Mouse (Mus musculus): Measurements from ENCODE around the gene Gm45902. TPM values are rescaled to one million over a fixed set of nuclear protein-coding genes. Genes with fewer than 3 reads are reported as not detected.

The Gm45902 gene
- total RNA-seq (2021), result 1 to 10 TPM in 1 of 2 experiments, under 1 TPM in 1; 0.91 to 1.0 TPM
- polyA plus RNA-seq (2012; rRNA removed), result 0.61 and 1.2 TPM in 2 replicates
- long read RNA-seq, full-length matches to known transcripts, result 2 of 2 reads
- long read RNA-seq, partial matches to known transcripts, result 0 of 2 reads
- long read RNA-seq, other reads (novel, unspliced or antisense), result 0 of 2 reads

- Histone ChIP-seq H3K27ac (peak within 1 kb of the TSS; percentile 92), H3K4me3 (peak within 1 kb of the TSS; percentile 78), H3K27me3 (ENCODE audit: control insufficient read depth, insufficient read depth, low read length) (no peaks in the 10 kb centered on the region), H3K4me1 (ENCODE audit: control insufficient read depth, insufficient read depth, low read length) (peaks cover 3% of the 10 kb centered on the region; the same call in 1 of the 2 replicates), H3K36me3 (ENCODE audit: control insufficient read depth, insufficient read depth, low read length) (peaks cover 3% of the 10 kb centered on the region; the same call in 1 of the 2 replicates), H3K9ac (ENCODE audit: low read depth, low read length) (peak within 1 kb of the TSS; percentile 84), H3K79me2 (replicated peaks; ENCODE audit: control insufficient read depth, insufficient read depth, low read length) (no peaks in the 10 kb centered on the region)
- WGBS, result 1% methylated on average over 60 of the region's 60 CpGs
- TF ChIP-seq CTCF (IDR thresholded peaks at IDR 0.05) (no peak), EP300 (IDR thresholded peaks at IDR 0.05; ENCODE audit: insufficient read depth, low read depth, low read length) (peak; percentile 36; the same call in 1 of the 2 replicates), POLR2A (IDR thresholded peaks at IDR 0.05; ENCODE audit: insufficient read depth, low read depth, low read length) (peak; percentile 77)
- peak; percentile 92 to 98 for DNase-seq
- intact Hi-C loops (cut with DNase I), result loop anchor here (2.0 kb wide), 1 partner anchor 38 kb away; the partner anchor contains the start of gene Suv39h2
These were observed at the start of gene Gm45902, which contains the start of the genes Hspa14 and Cdnf for GRCm38 (mm10) chr2:3512552-3513454. Gene Gm45902, minus strand, starts transcription at chr2:3512790. Gene Hspa14, minus strand, starts transcription at chr2:3512814. Gene Cdnf, plus strand, starts transcription at chr2:3513030.

DNA sequence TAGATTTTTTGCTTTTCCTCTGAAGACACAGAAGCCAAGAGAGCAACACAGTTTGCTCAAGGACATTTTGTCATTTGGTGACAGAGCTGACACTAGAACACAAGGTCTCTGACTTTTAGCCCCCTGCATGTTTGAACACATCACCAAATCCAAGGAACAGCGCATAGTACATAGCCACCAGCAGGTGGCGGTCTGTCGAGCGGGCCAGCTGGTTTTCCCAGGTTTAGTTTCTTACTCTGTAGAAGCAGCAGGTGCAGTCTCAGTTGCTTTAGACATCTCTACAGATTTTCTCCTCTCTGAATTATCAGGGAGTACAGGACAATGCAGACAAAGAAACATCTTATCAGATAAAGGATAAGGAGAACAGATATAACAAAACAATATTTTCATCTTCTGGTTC is 34.0 kb upstream of the Gm45902 start:
- Histone ChIP-seq H3K4me1 (ENCODE audit: control insufficient read depth, insufficient read depth, low read length) (no peaks in the 10 kb centered on the region), H3K9ac (ENCODE audit: low read depth, low read length) (no peak overlapping the region), H3K27me3 (ENCODE audit: control insufficient read depth, insufficient read depth, low read length) (no peaks in the 10 kb centered on the region), H3K4me3 (no peak overlapping the region), H3K36me3 (ENCODE audit: control insufficient read depth, insufficient read depth, low read length) (no peaks in the 10 kb centered on the region), H3K27ac (no peak overlapping the region), H3K79me2 (replicated peaks; ENCODE audit: control insufficient read depth, insufficient read depth, low read length) (no peaks in the 10 kb centered on the region)
- intact Hi-C loops (cut with DNase I), result loop anchor here (1.0 to 10.0 kb wide), 4 partner anchors 199 to 948 kb away; no protein-coding TSS in a partner anchor
- DNase-seq, result peak; percentile 38 to 47
- 4% methylated on average over 4 of the region's 4 CpGs for WGBS
- TF ChIP-seq CTCF (IDR thresholded peaks at IDR 0.05), result peak; percentile 96
- TF ChIP-seq POLR2A (IDR thresholded peaks at IDR 0.05; ENCODE audit: insufficient read depth, low read depth, low read length), result no peak

GRCm38 (mm10) chr2:3546055-3546454 is 33.5 kb upstream of the Gm45902 start:
- Histone ChIP-seq H3K4me3 (no peak overlapping the region), H3K79me2 (replicated peaks; ENCODE audit: control insufficient read depth, insufficient read depth, low read length) (no peaks in the 10 kb centered on the region), H3K27me3 (ENCODE audit: control insufficient read depth, insufficient read depth, low read length) (no peaks in the 10 kb centered on the region), H3K4me1 (ENCODE audit: control insufficient read depth, insufficient read depth, low read length) (no peaks in the 10 kb centered on the region), H3K36me3 (ENCODE audit: control insufficient read depth, insufficient read depth, low read length) (no peaks in the 10 kb centered on the region), H3K9ac (ENCODE audit: low read depth, low read length) (no peak overlapping the region), H3K27ac (no peak overlapping the region)
- intact Hi-C loops (cut with DNase I), result loop anchor here (1.0 to 10.0 kb wide), 4 partner anchors 199 to 949 kb away; no protein-coding TSS in a partner anchor
- no peak for DNase-seq
- 50% methylated on average over 2 of the region's 2 CpGs for WGBS
- TF ChIP-seq EP300 (IDR thresholded peaks at IDR 0.05; ENCODE audit: insufficient read depth, low read depth, low read length) (no peak), CTCF (IDR thresholded peaks at IDR 0.05) (no peak), POLR2A (IDR thresholded peaks at IDR 0.05; ENCODE audit: insufficient read depth, low read depth, low read length) (no peak)

DNA sequence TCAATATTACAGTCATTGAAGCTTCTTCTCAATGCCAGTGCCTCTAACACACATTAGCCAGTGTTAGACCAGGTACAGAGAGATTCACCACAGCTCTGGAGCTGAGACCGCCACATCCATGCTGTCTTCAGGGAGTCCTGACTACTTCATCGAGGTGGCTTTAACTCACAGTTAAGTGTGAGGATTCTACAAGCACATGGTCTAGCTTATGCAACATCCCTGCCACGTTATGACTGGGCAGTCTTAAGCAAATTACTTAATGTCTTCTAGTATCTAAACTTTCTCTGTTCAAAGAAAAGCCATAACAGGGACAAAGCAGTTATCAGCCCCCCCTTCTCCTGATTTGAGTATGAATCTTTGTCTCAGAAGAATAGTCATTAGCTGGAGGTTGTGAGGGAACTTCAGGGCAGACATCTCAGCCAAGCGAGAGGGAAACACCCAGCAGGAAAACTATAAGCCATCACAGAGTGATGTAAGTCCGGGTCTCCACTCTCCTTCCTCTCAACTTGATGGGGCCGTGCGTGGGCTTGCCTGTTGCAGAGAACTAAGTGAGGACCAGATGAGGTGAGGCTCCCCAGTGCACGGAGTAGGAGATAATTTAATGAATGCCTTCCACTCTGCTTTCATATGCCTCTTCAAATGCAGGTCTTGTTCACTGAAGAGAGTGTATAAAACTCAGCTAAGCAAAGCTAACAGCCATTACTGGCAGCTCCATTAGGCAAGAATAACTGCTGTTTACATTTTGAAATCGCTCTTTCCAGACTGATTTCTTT is 28.9 kb upstream of the Gm45902 start:
- Histone ChIP-seq H3K27ac (no peak overlapping the region), H3K4me3 (no peak overlapping the region), H3K4me1 (ENCODE audit: control insufficient read depth, insufficient read depth, low read length) (no peaks in the 10 kb centered on the region), H3K9ac (ENCODE audit: low read depth, low read length) (no peak overlapping the region), H3K79me2 (replicated peaks; ENCODE audit: control insufficient read depth, insufficient read depth, low read length) (no peaks in the 10 kb centered on the region), H3K27me3 (ENCODE audit: control insufficient read depth, insufficient read depth, low read length) (no peaks in the 10 kb centered on the region), H3K36me3 (ENCODE audit: control insufficient read depth, insufficient read depth, low read length) (no peaks in the 10 kb centered on the region)
- no peak for TF ChIP-seq CTCF (IDR thresholded peaks at IDR 0.05)
- no peak for TF ChIP-seq POLR2A (IDR thresholded peaks at IDR 0.05; ENCODE audit: insufficient read depth, low read depth, low read length)
- no peak for TF ChIP-seq EP300 (IDR thresholded peaks at IDR 0.05; ENCODE audit: insufficient read depth, low read depth, low read length)
- 54% methylated on average over 9 of the region's 9 CpGs for WGBS
- intact Hi-C loops (cut with DNase I), result loop anchor here (10.0 kb wide), 1 partner anchor 953 kb away; no protein-coding TSS in a partner anchor
- DNase-seq, result no peak

- H3K4me1 ChIP-seq (ENCODE audit: control insufficient read depth, insufficient read depth, low read length), result no peaks in the 10 kb centered on the region
- no peaks in the 10 kb centered on the region for H3K36me3 ChIP-seq (ENCODE audit: control insufficient read depth, insufficient read depth, low read length)
- TF ChIP-seq POLR2A (IDR thresholded peaks at IDR 0.05; ENCODE audit: insufficient read depth, low read depth, low read length) (no peak), EP300 (IDR thresholded peaks at IDR 0.05; ENCODE audit: insufficient read depth, low read depth, low read length) (no peak), CTCF (IDR thresholded peaks at IDR 0.05) (no peak)
- H3K27me3 ChIP-seq (ENCODE audit: control insufficient read depth, insufficient read depth, low read length), result no peaks in the 10 kb centered on the region
- intact Hi-C loops (cut with DNase I), result no loop called here
- DNase-seq, result no peak
- H3K79me2 ChIP-seq (replicated peaks; ENCODE audit: control insufficient read depth, insufficient read depth, low read length), result no peaks in the 10 kb centered on the region
- 78% methylated on average over 6 of the region's 6 CpGs for WGBS
- H3K4me3 ChIP-seq, result no peak overlapping the region
- H3K27ac ChIP-seq, result no peak overlapping the region
- no peak overlapping the region for H3K9ac ChIP-seq (ENCODE audit: low read depth, low read length)
These were observed 13.7 kb upstream of the Gm45902 start for GRCm38 (mm10) chr2:3526288-3526687.
